Mouse (Mus musculus): ENCODE data around the gene Tmem256.

GRCm38 (mm10) chr11:69870289-69871069 is 32.2 kb downstream of the Tmem256 start:
- TF ChIP-seq TAL1 (IDR thresholded peaks at IDR 0.05; ENCODE audit: low read length) (no peak), GATA1 (IDR thresholded peaks at IDR 0.05; ENCODE audit: low read length) (no peak)

All from erythroblast, embryonic 14.5 days (primary cell).